Mouse (Mus musculus) left cerebral cortex, adult 11 months (tissue): ENCODE data around the gene Dag1.

Experiments
- DNase-seq: peaks from one replicate; pipeline ENCODE4 v3.0.0; 2022; ENCODE audit warnings: low spot score

Gene Dag1

DNA sequence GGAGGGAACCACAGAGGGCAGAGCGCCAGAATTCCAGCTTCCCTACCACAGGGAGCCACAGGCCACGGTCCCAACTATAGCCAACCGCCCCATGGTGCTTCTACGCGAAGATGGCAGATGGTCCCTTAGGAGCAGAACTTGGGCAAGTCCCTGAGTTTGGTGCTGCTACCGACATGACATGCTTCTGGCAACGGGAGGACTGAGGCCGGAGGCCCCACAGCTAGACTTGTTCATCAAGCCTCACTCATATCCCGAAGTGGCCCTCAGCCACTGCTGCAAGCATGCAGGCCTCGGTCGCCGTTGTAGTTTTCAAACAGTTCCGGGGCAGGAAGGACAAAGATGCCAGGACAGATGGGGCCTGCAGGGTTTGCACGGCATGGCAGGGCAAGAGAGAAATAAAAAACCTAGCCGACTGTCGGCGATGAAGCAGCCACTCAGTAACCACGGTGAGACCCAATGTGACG lies 80.2 kb downstream of the Dag1 start:
- no peak for DNase-seq

- no peak for DNase-seq
Observed at GRCm38 (mm10) chr9:108182806-108183506, 80.8 kb downstream of the Dag1 start.

- DNase-seq = no peak
Observed at GRCm38 (mm10) chr9:108178391-108178790, 85.4 kb downstream of the Dag1 start.

GRCm38 (mm10) chr9:108175116-108175838 lies 88.5 kb downstream of the Dag1 start:
- DNase-seq = no peak

GRCm38 (mm10) chr9:108172777-108173350 lies 90.9 kb downstream of the Dag1 start:
- no peak for DNase-seq

- no peak for DNase-seq
Observed at GRCm38 (mm10) chr9:108169751-108170150, 94.0 kb downstream of the Dag1 start.

- no peak for DNase-seq
Observed at GRCm38 (mm10) chr9:108165143-108165542, 98.6 kb downstream of the Dag1 start.

GRCm38 (mm10) chr9:108163646-108164284 lies 100.0 kb downstream of the Dag1 start:
- no peak for DNase-seq

DNA sequence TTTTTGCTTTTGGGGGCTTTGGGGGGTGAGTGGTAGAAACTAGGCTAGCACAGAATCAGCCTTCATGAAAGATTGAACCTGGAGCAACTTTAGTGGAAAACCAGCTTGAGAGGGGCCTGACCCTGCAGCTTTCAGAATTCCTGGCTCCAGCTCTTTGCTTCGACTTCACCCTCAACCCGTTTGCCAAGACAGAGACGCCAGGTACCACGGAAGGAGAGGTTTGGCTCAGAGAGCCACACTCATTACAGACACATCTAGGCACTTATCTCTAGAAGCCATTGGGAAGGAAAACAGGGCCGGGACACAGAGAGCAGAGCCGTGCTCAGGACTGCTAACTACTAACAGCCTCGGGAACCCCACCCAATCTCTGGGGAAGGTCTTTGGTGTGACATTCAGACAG lies 105.9 kb downstream of the Dag1 start:
- no peak for DNase-seq

DNA sequence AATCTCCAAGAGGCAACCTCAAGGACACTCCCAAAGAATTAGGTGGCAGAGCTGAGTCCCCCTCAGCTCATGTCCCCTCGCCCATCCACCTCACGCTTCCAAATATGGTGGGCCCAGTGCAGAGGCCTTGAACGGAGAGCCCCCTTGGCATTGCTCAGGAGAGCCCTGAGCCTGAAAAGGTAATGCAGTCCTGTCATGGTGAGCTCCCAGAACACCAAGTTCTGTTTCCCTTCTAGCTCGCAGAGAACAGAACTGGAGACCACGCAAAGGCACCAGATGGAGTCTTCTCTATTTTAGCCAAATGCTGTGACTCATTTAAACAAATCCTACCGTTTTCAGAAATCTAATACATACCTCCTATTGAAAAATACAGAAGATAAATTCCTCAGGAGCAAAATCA lies 106.3 kb downstream of the Dag1 start:
- DNase-seq = peak; percentile 56

- no peak for DNase-seq
Observed at GRCm38 (mm10) chr9:108156786-108157185, 107.0 kb downstream of the Dag1 start.

DNA sequence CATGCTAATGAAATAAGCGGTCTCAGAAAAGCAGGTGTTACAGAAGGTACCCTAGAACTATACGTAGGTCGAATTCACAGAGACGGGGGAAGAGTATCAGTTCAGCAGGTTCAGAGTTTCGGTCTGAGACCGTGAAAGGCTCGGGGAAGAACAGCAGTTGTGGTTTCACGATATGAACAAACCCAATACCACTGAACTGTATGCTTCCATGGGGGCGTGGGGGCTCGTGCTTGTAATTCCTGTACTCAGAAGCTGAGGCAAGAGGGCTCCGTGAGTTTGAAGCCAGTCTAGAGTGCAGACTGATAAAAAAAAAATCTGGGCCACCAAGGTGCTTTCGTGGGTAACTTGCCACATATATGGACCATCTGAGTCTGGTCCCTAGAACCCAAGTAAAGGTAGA lies 108.9 kb downstream of the Dag1 start:
- DNase-seq = no peak
